Mouse (Mus musculus) MEL (cell line): ENCODE results near the gene Pabpn1l.

Source experiments
- CTCF ChIP-seq, 3 experiments: IDR thresholded peaks in 2 of 3; conservative IDR thresholded peaks in 1 of 3; 2 replicates each; pipeline ENCODE4 v1.5.1; 2011 to 2012; ENCODE audit warnings: low read length in 3 of 3, low read depth in 2 of 3, mild to moderate bottlenecking in 2 of 3, improper control_type of control experiment in 1 of 3, inconsistent platforms in 1 of 3, mixed read lengths in 1 of 3, moderate library complexity in 1 of 3; ENCODE audit not compliant: control insufficient read depth in 1 of 3, insufficient read depth in 1 of 3, poor library complexity in 1 of 3, severe bottlenecking in 1 of 3
- EP300 ChIP-seq, 2 experiments: IDR thresholded peaks; 2 replicates each; pipeline ENCODE4 v1.6.1; 2011; ENCODE audit warnings: improper control_type of control experiment in 2 of 2, low read length in 2 of 2, low read depth in 1 of 2, mild to moderate bottlenecking in 1 of 2
- ETS1 ChIP-seq: IDR thresholded peaks from 2 replicates; pipeline ENCODE4 v1.6.1; 2012; ENCODE audit warnings: low read depth, mild to moderate bottlenecking, inconsistent platforms, low read length, improper control_type of control experiment, moderate library complexity
- GATA1 ChIP-seq: IDR thresholded peaks from 2 replicates; pipeline ENCODE4 v1.6.1; 2011; ENCODE audit warnings: low read depth, low read length, improper control_type of control experiment
- HCFC1 ChIP-seq: IDR thresholded peaks from 2 replicates; pipeline ENCODE4 v1.6.1; 2012; ENCODE audit warnings: low read depth, mild to moderate bottlenecking, inconsistent platforms, low read length, improper control_type of control experiment, moderate library complexity
- JUND ChIP-seq: IDR thresholded peaks from 2 replicates; pipeline ENCODE4 v1.6.1; 2011; ENCODE audit warnings: low read depth, mild to moderate bottlenecking, improper control_type of control experiment, low read length
- MAX ChIP-seq: IDR thresholded peaks from 2 replicates; pipeline ENCODE4 v1.6.1; 2011; ENCODE audit warnings: low read length, improper control_type of control experiment
- MAZ ChIP-seq: IDR thresholded peaks from 2 replicates; pipeline ENCODE4 v1.6.1; 2012; ENCODE audit warnings: low read depth, mild to moderate bottlenecking, inconsistent platforms, low read length, improper control_type of control experiment
- NELFE ChIP-seq: IDR thresholded peaks from 2 replicates; pipeline ENCODE4 v1.6.1; 2011; ENCODE audit warnings: low read depth, low read length, improper control_type of control experiment
- TBP ChIP-seq: IDR thresholded peaks from 2 replicates; pipeline ENCODE4 v1.8.0; 2011; ENCODE audit warnings: low read depth, low read length, improper control_type of control experiment
- UBTF ChIP-seq: IDR thresholded peaks from 2 replicates; pipeline ENCODE4 v1.6.1; 2012; ENCODE audit warnings: low read depth, mild to moderate bottlenecking, inconsistent platforms, low read length, improper control_type of control experiment, moderate library complexity, borderline replicate concordance; ENCODE audit not compliant: insufficient read depth
- ZC3H11A ChIP-seq: IDR thresholded peaks from 2 replicates; pipeline ENCODE4 v1.6.1; 2012; ENCODE audit warnings: low read depth, mild to moderate bottlenecking, inconsistent platforms, low read length, improper control_type of control experiment
- ZKSCAN1 ChIP-seq: IDR thresholded peaks from 2 replicates; pipeline ENCODE4 v1.6.1; 2012; ENCODE audit warnings: low read depth, mild to moderate bottlenecking, inconsistent platforms, low read length, improper control_type of control experiment, moderate library complexity
- ZMIZ1 ChIP-seq: IDR thresholded peaks from 2 replicates; pipeline ENCODE4 v1.6.1; 2012; ENCODE audit warnings: low read depth, mild to moderate bottlenecking, inconsistent platforms, low read length, improper control_type of control experiment, moderate library complexity

- no peak for TF ChIP-seq ZKSCAN1
- no peak for TF ChIP-seq CTCF (IDR thresholded peaks at IDR 0.05 in 2 of 3, conservative IDR thresholded peaks at IDR 0.05 in 1 of 3; ENCODE audit: control insufficient read depth in 1 of 3, insufficient read depth in 1 of 3, low read depth in 2 of 3, low read length in 3 of 3, poor library complexity in 1 of 3, severe bottlenecking in 1 of 3)
- no peak for TF ChIP-seq ZC3H11A
- TF ChIP-seq EP300 (IDR thresholded peaks at IDR 0.05; ENCODE audit: low read depth in 1 of 2, low read length in 2 of 2): no peak
- TF ChIP-seq TBP: no peak
- TF ChIP-seq ETS1: no peak
- no peak for TF ChIP-seq HCFC1
- TF ChIP-seq NELFE: no peak
- no peak for TF ChIP-seq ZMIZ1
- no peak for TF ChIP-seq GATA1
- no peak for TF ChIP-seq UBTF
- no peak for TF ChIP-seq JUND
- no peak for TF ChIP-seq MAZ
- TF ChIP-seq MAX: no peak
Observed at GRCm38 (mm10) chr8:122636803-122637175, 14.2 kb upstream of the Pabpn1l start.
